Mouse (Mus musculus) CH12.LX (cell line): ENCODE measurements around the gene Tead1. TPM values are rescaled to one million over a fixed set of nuclear protein-coding genes. Genes with fewer than 3 reads are reported as not detected.

Experiments used
- DNase-seq: peaks from one replicate; pipeline ENCODE4 v3.0.0-alpha.2; 2013; ENCODE audit errors: extremely low read depth
- H3K27ac ChIP-seq: 2 replicates; pipeline ENCODE4 v1.5.1; 2012; ENCODE audit warnings: low read depth, mild to moderate bottlenecking, control low read depth, moderate library complexity; ENCODE audit not compliant: insufficient read depth
- H3K27me3 ChIP-seq: replicated peaks from 2 replicates; pipeline ENCODE3; 2012; ENCODE audit warnings: inconsistent platforms
- H3K36me3 ChIP-seq, 2 experiments: replicated peaks in 1 of 2; 2 replicates each; pipeline versions ENCODE3 to v1.6.1; 2012; ENCODE audit warnings: inconsistent platforms in 1 of 2, low read length in 1 of 2, mild to moderate bottlenecking in 1 of 2, mixed read lengths in 1 of 2, moderate library complexity in 1 of 2; ENCODE audit not compliant: control insufficient read depth in 1 of 2, insufficient read depth in 1 of 2
- H3K4me1 ChIP-seq, 2 experiments: 2 replicates each; pipeline ENCODE4 v1.6.1; 2012; ENCODE audit warnings: inconsistent platforms in 1 of 2, moderate library complexity in 1 of 2; ENCODE audit not compliant: insufficient read depth in 2 of 2, control insufficient read depth in 1 of 2
- H3K4me2 ChIP-seq: 2 replicates; pipeline ENCODE4 v1.6.1; 2012; ENCODE audit warnings: low read depth, mild to moderate bottlenecking, control low read depth; ENCODE audit not compliant: poor library complexity, insufficient read depth, severe bottlenecking
- H3K4me3 ChIP-seq, 3 experiments: fragments of 150-350 bp in 1 of 3; sonication (generic) in 1 of 3; replicated peaks in 1 of 3; 2 replicates each; pipeline versions ENCODE3 to v1.5.1; 2011 to 2012; ENCODE audit warnings: low read depth in 2 of 3, low read length in 2 of 3, mild to moderate bottlenecking in 2 of 3, moderate library complexity in 2 of 3, control low read depth in 1 of 3, improper control_type of control experiment in 1 of 3, inconsistent platforms in 1 of 3, mixed read lengths in 1 of 3; ENCODE audit not compliant: poor library complexity in 1 of 3
- H3K79me2 ChIP-seq: replicated peaks from 2 replicates; pipeline ENCODE4 v1.6.1; 2012; ENCODE audit warnings: mild to moderate bottlenecking, moderate library complexity; ENCODE audit not compliant: control insufficient read depth, poor library complexity, insufficient read depth, severe bottlenecking; ENCODE audit errors: extremely low read depth
- H3K9ac ChIP-seq: 2 replicates; pipeline ENCODE4 v1.6.1; 2012; ENCODE audit warnings: low read depth, mild to moderate bottlenecking, control low read depth, moderate library complexity; ENCODE audit not compliant: insufficient read depth
- H3K9me3 ChIP-seq: replicated peaks from 2 replicates; pipeline ENCODE3; 2012; ENCODE audit warnings: low read length, inconsistent platforms, mixed read lengths
- CHD2 ChIP-seq: IDR thresholded peaks from 2 replicates; pipeline ENCODE4 v1.6.1; 2011; ENCODE audit warnings: low read length, improper control_type of control experiment
- E2F4 ChIP-seq: IDR thresholded peaks from 2 replicates; pipeline ENCODE4 v1.6.1; 2011; ENCODE audit warnings: low read depth, low read length, improper control_type of control experiment; ENCODE audit not compliant: insufficient replicate concordance
- ELF1 ChIP-seq: IDR thresholded peaks from 2 replicates; pipeline ENCODE4 v1.6.1; 2014; ENCODE audit warnings: low read depth, mild to moderate bottlenecking, inconsistent platforms, low read length, improper control_type of control experiment
- EP300 ChIP-seq: IDR thresholded peaks from 2 replicates; pipeline ENCODE4 v1.6.1; 2011; ENCODE audit warnings: low read length, improper control_type of control experiment
- GABPA ChIP-seq: IDR thresholded peaks from 2 replicates; pipeline ENCODE4 v1.6.1; 2012; ENCODE audit warnings: low read depth, low read length, improper control_type of control experiment, inconsistent platforms; ENCODE audit not compliant: insufficient replicate concordance
- HCFC1 ChIP-seq: IDR thresholded peaks from 2 replicates; pipeline ENCODE4 v1.6.1; 2012; ENCODE audit warnings: low read depth, mild to moderate bottlenecking, inconsistent platforms, low read length, improper control_type of control experiment
- JUN ChIP-seq: IDR thresholded peaks from 2 replicates; pipeline ENCODE4 v1.6.1; 2011; ENCODE audit warnings: low read depth, mild to moderate bottlenecking, low read length, improper control_type of control experiment, moderate library complexity; ENCODE audit not compliant: insufficient read depth
- JUND ChIP-seq: conservative IDR thresholded peaks from 2 replicates; pipeline ENCODE4 v1.6.1; 2011; ENCODE audit warnings: low read depth, low read length, improper control_type of control experiment
- KAT2A ChIP-seq: IDR thresholded peaks from 2 replicates; pipeline ENCODE4 v1.6.1; 2012; ENCODE audit warnings: low read length, improper control_type of control experiment, inconsistent platforms; ENCODE audit not compliant: insufficient replicate concordance
- MAZ ChIP-seq: IDR thresholded peaks from 2 replicates; pipeline ENCODE4 v1.6.1; 2012; ENCODE audit warnings: low read depth, mild to moderate bottlenecking, inconsistent platforms, low read length, improper control_type of control experiment, moderate library complexity
- MEF2A ChIP-seq: IDR thresholded peaks from 2 replicates; pipeline ENCODE4 v1.6.1; 2014; ENCODE audit warnings: low read depth, mild to moderate bottlenecking, inconsistent platforms, low read length, improper control_type of control experiment, borderline replicate concordance
- MXI1 ChIP-seq: IDR thresholded peaks from 2 replicates; pipeline ENCODE4 v1.6.1; 2011; ENCODE audit warnings: mild to moderate bottlenecking, low read depth, low read length, improper control_type of control experiment
- NRF1 ChIP-seq: IDR thresholded peaks from 2 replicates; pipeline ENCODE4 v1.6.1; 2014; ENCODE audit warnings: low read depth, mild to moderate bottlenecking, inconsistent platforms, low read length, improper control_type of control experiment, moderate library complexity
- POLR2A ChIP-seq: IDR thresholded peaks from 2 replicates; pipeline ENCODE4 v1.6.1; 2011; ENCODE audit warnings: low read depth, mild to moderate bottlenecking, improper control_type of control experiment, low read length
- POLR2AphosphoS2 ChIP-seq: IDR thresholded peaks from 2 replicates; pipeline ENCODE4 v1.6.1; 2011; ENCODE audit warnings: low read depth, low read length, improper control_type of control experiment
- SIN3A ChIP-seq: IDR thresholded peaks from 2 replicates; pipeline ENCODE4 v1.6.1; 2012; ENCODE audit warnings: low read length, improper control_type of control experiment, inconsistent platforms
- SMC3 ChIP-seq: IDR thresholded peaks from 2 replicates; pipeline ENCODE4 v1.6.1; 2011; ENCODE audit warnings: low read depth, low read length, improper control_type of control experiment
- UBTF ChIP-seq: IDR thresholded peaks from 2 replicates; pipeline ENCODE4 v1.6.1; 2012; ENCODE audit warnings: low read depth, mild to moderate bottlenecking, inconsistent platforms, low read length, improper control_type of control experiment, moderate library complexity
- USF1 ChIP-seq: IDR thresholded peaks from 2 replicates; pipeline ENCODE4 v1.6.1; 2014; ENCODE audit warnings: low read depth, mild to moderate bottlenecking, inconsistent platforms, low read length, improper control_type of control experiment
- ZMIZ1 ChIP-seq: IDR thresholded peaks from 2 replicates; pipeline ENCODE4 v1.6.1; 2012; ENCODE audit warnings: low read depth, mild to moderate bottlenecking, inconsistent platforms, low read length, improper control_type of control experiment
- dilution Hi-C: fragments of 300-500 bp; cut with MboI; formaldehyde crosslinking; loops from 2 replicates; pipeline ENCODE4 v1.14.3; 2020; ENCODE audit warnings: low sequenced_read_pairs; ENCODE audit not compliant: extremely low pct_unique_long_range_greater_than_20kb, extremely low pct_ligation_motif_present
- in situ Hi-C: fragments of 300-500 bp; cut with MboI; formaldehyde crosslinking; loops from 3 replicates; pipeline ENCODE4 v1.14.3; 2019; ENCODE audit warnings: low sequenced_read_pairs, low pct_ligation_motif_present, low pct_unique_long_range_greater_than_20kb, mixed read lengths
- polyA plus RNA-seq: library from polyadenylated mRNA; unstranded; fragments of >175 nt; gene quantifications from 2 replicates; pipeline ENCODE4 v1.2.1, GENCODE M21; 2012; ENCODE audit warnings: low read depth; ENCODE audit not compliant: insufficient read length
- total RNA-seq, 2 experiments: library from RNA; depleted of rRNA; stranded (reverse); fragments of 300-350 nt in 1 of 2; fragments of >200 nt in 1 of 2; gene quantifications; 2 replicates each; pipeline ENCODE4 v1.2.3; 2012 to 2014

Gene Tead1
- total and polyA plus RNA-seq, 3 experiments = not detected

GRCm38 (mm10) chr7:112833132-112833531 is 154.0 kb downstream of the Tead1 start:
- in situ Hi-C loops (no loop called here), dilution Hi-C loops (no loop called here)
- H3K9ac ChIP-seq = no peak overlapping the region
- peaks cover 6% of the 10 kb centered on the region for H3K9me3 ChIP-seq
- H3K79me2 ChIP-seq = no peaks in the 10 kb centered on the region
- TF ChIP-seq ZMIZ1 (no peak), MXI1 (no peak), GABPA (no peak), MAZ (no peak), E2F4 (no peak)
- no peaks in the 10 kb centered on the region for H3K36me3 ChIP-seq
- no peak overlapping the region for H3K27ac ChIP-seq
- no peak for DNase-seq
- H3K4me3 ChIP-seq = no peak overlapping the region
- H3K4me1 ChIP-seq = peaks cover 0 to 30% of the 10 kb centered on the region in 2 experiments; a peak in 2 of 4 replicates
- H3K4me2 ChIP-seq = no peak overlapping the region
- H3K27me3 ChIP-seq = no peaks in the 10 kb centered on the region

- Histone ChIP-seq H3K4me2 (no peak overlapping the region), H3K4me3 (no peak overlapping the region), H3K4me1 (peaks cover 0 to 23% of the 10 kb centered on the region in 2 experiments; a peak in 2 of 4 replicates), H3K27me3 (no peaks in the 10 kb centered on the region), H3K9ac (no peak overlapping the region), H3K36me3 (no peaks in the 10 kb centered on the region), H3K27ac (no peak overlapping the region), H3K9me3 (peaks cover 6% of the 10 kb centered on the region), H3K79me2 (no peaks in the 10 kb centered on the region)
- no peak for TF ChIP-seq CHD2
- no peak for TF ChIP-seq SIN3A
- TF ChIP-seq USF1 = no peak
- TF ChIP-seq SMC3 = no peak
- no peak for TF ChIP-seq ELF1
- no peak for TF ChIP-seq JUND
- TF ChIP-seq EP300 = no peak
- TF ChIP-seq KAT2A = no peak
- dilution Hi-C loops (no loop called here), in situ Hi-C loops (no loop called here)
- no peak for DNase-seq
Observed at GRCm38 (mm10) chr7:112836076-112836475, 157.0 kb downstream of the Tead1 start.

- dilution Hi-C loops = no loop called here
- H3K79me2 ChIP-seq = no peaks in the 10 kb centered on the region
Observed at GRCm38 (mm10) chr7:112838131-112838530, 159.0 kb downstream of the Tead1 start.

More at GRCm38 (mm10) chr7:112838131-112838530, 159.0 kb downstream of the Tead1 start:
- Histone ChIP-seq H3K27me3 (no peaks in the 10 kb centered on the region), H3K4me3 (no peak overlapping the region), H3K4me1 (peaks cover 0 to 12% of the 10 kb centered on the region in 2 experiments; a peak in 1 of 4 replicates), H3K36me3 (no peaks in the 10 kb centered on the region), H3K9ac (no peak overlapping the region), H3K9me3 (peaks cover 6% of the 10 kb centered on the region), H3K27ac (no peak overlapping the region), H3K4me2 (no peak overlapping the region)
- no peak for DNase-seq
- in situ Hi-C loops = no loop called here
- TF ChIP-seq MEF2A (no peak), POLR2A (no peak), UBTF (no peak), SIN3A (no peak), JUN (no peak), POLR2AphosphoS2 (no peak), E2F4 (no peak), ZMIZ1 (no peak), KAT2A (no peak), HCFC1 (no peak), MXI1 (no peak), NRF1 (no peak), SMC3 (no peak)
